Mouse (Mus musculus) neural tube, embryonic 12.5 days (tissue): ENCODE data around the gene Rab6b. TPM values are rescaled to one million over a fixed set of nuclear protein-coding genes. Genes with fewer than 3 reads are reported as not detected.

ENCODE experiments used
- ATAC-seq: fragments of 200-750 bp; cut with Nextera tagmentation; 2 replicates; pipeline ENCODE4 v1.8.0; 2017; ENCODE audit warnings: low read depth, mild to moderate bottlenecking, moderate TSS enrichment, moderate library complexity; ENCODE audit not compliant: low FRiP score
- H3K27ac ChIP-seq: fragments of 300-500 bp; sonication (generic); 2 replicates; pipeline ENCODE4 v1.5.1; 2016
- H3K27me3 ChIP-seq: fragments of 300-500 bp; sonication (generic); replicated peaks from 2 replicates; pipeline ENCODE4 v1.6.1; 2016; ENCODE audit warnings: mild to moderate bottlenecking
- H3K36me3 ChIP-seq: fragments of 300-500 bp; sonication (generic); 2 replicates; pipeline ENCODE4 v1.6.1; 2016; ENCODE audit warnings: mild to moderate bottlenecking
- H3K4me1 ChIP-seq: fragments of 300-500 bp; sonication (generic); 2 replicates; pipeline ENCODE4 v1.6.1; 2016
- H3K4me2 ChIP-seq: fragments of 300-500 bp; sonication (generic); replicated peaks from 2 replicates; pipeline ENCODE4 v1.6.1; 2016; ENCODE audit warnings: mild to moderate bottlenecking
- H3K4me3 ChIP-seq: fragments of 300-500 bp; sonication (generic); 2 replicates; pipeline ENCODE4 v1.5.1; 2016
- H3K9ac ChIP-seq: fragments of 300-500 bp; sonication (generic); 2 replicates; pipeline ENCODE4 v1.6.1; 2016; ENCODE audit warnings: mild to moderate bottlenecking
- H3K9me3 ChIP-seq: fragments of 300-500 bp; sonication (generic); 2 replicates; pipeline ENCODE4 v1.6.1; 2016; ENCODE audit warnings: mild to moderate bottlenecking
- WGBS: fragments of 180-500 bp; shearing (Covaris S2); methylation state at CpG from one replicate; pipeline ENCODE4 v1.1.7; 2016; 5-methylcytosine and 5-hydroxymethylcytosine counted together
- polyA plus RNA-seq: library from polyadenylated mRNA; unstranded; fragments of >200 nt; fragmentation: Nextera tagmentation; extraction: Ambion mirVana; gene quantifications from 2 replicates; pipeline ENCODE4 v1.2.1, GENCODE M21; 2016

Gene Rab6b
- polyA plus RNA-seq, 1 experiment from 2014 or later = 61.1 TPM

DNA sequence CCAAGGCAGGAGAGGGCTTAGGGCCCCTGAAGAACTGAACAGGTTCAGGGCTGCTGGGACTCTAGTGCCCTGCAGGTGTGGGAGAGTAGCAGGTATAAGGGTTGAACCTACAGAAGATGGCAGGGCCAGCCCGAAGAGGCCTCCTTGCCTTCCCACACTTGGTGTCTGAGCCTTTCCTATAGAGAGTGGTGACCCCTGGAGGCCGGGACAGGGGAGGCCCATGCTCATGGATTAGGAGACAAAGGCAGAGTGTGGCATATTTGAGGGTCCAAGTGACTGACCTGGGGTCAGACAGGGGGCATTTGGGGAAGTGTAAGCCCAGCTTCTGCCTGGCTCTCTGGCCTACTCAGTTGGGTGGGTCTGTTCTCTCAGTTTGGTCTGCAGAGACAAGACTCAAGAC lies 8.6 kb downstream of the Rab6b start:
- no peak overlapping the region for H3K27ac ChIP-seq
- ATAC-seq = no peak
- H3K9ac ChIP-seq = no peak overlapping the region
- H3K4me3 ChIP-seq = no peak overlapping the region
- no peaks in the 10 kb centered on the region; the same call in none of the 2 replicates for H3K36me3 ChIP-seq
- 47% methylated on average over 2 of the region's 2 CpGs for WGBS
- no peaks in the 10 kb centered on the region for H3K9me3 ChIP-seq
- H3K27me3 ChIP-seq = no peaks in the 10 kb centered on the region
- no peak overlapping the region for H3K4me2 ChIP-seq
- peaks cover 26% of the 10 kb centered on the region for H3K4me1 ChIP-seq

- no peak overlapping the region for H3K27ac ChIP-seq
- no peak overlapping the region for H3K4me3 ChIP-seq
- H3K9ac ChIP-seq = no peak overlapping the region
- H3K9me3 ChIP-seq = no peaks in the 10 kb centered on the region
- H3K4me2 ChIP-seq = no peak overlapping the region
- 90% methylated on average over 7 of the region's 7 CpGs for WGBS
- H3K27me3 ChIP-seq = no peaks in the 10 kb centered on the region
- no peaks in the 10 kb centered on the region; the same call in none of the 2 replicates for H3K36me3 ChIP-seq
- peaks cover 23% of the 10 kb centered on the region for H3K4me1 ChIP-seq
- no peak for ATAC-seq
These were observed 10.0 kb downstream of the Rab6b start for GRCm38 (mm10) chr9:103121546-103121945.

DNA sequence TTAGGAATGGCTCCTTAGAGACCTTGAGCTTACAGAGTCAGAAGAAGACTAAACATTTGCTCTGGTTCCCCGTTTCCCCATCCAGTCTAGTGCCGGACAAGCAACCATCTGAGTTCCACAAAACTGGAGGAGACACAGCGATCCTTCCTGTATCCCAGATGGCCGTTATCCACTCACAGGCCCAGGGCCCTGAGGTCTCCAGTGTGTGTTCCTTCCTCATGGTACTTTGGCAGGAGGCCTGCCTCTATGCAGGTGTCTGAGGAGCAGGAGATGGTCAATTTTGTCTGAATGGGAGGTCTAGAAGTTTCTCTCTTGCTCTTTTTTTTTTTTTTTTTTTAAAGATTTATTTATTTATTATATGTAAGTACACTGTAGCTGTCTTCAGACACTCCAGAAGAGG lies 13.2 kb downstream of the Rab6b start:
- H3K36me3 ChIP-seq = peaks cover 5% of the 10 kb centered on the region
- ATAC-seq = no peak
- no peak overlapping the region for H3K9ac ChIP-seq
- H3K4me3 ChIP-seq = no peak overlapping the region
- H3K4me1 ChIP-seq = peaks cover 9% of the 10 kb centered on the region; the same call in 1 of the 2 replicates
- no peaks in the 10 kb centered on the region for H3K27me3 ChIP-seq
- H3K4me2 ChIP-seq = no peak overlapping the region
- H3K27ac ChIP-seq = no peak overlapping the region
- no peaks in the 10 kb centered on the region for H3K9me3 ChIP-seq
- 93% methylated on average over 4 of the region's 4 CpGs for WGBS

- H3K9me3 ChIP-seq = no peaks in the 10 kb centered on the region
- H3K4me1 ChIP-seq = peaks cover 42% of the 10 kb centered on the region
- 0 out of 2 replicates have a peak overlapping the region, but pooled peaks have one; percentile 16 for H3K27ac ChIP-seq
- H3K4me3 ChIP-seq = no peak overlapping the region
- H3K9ac ChIP-seq = no peak overlapping the region
- no peaks in the 10 kb centered on the region for H3K27me3 ChIP-seq
- peak; percentile 49; the same call in 1 of the 2 replicates for ATAC-seq
- no peak overlapping the region for H3K4me2 ChIP-seq
- 23% methylated on average over 6 of the region's 6 CpGs for WGBS
- H3K36me3 ChIP-seq = peaks cover 4% of the 10 kb centered on the region
These were observed 22.0 kb downstream of the Rab6b start for GRCm38 (mm10) chr9:103133493-103134124.

GRCm38 (mm10) chr9:103134450-103135030 lies 23.0 kb downstream of the Rab6b start:
- Histone ChIP-seq H3K4me1 (peaks cover 47% of the 10 kb centered on the region), H3K4me3 (no peak overlapping the region), H3K27ac (0 out of 2 replicates have a peak overlapping the region, but pooled peaks have one; percentile 16), H3K9ac (peak overlapping the region; percentile 13; the same call in 1 of the 2 replicates), H3K4me2 (no peak overlapping the region), H3K9me3 (no peaks in the 10 kb centered on the region), H3K27me3 (no peaks in the 10 kb centered on the region), H3K36me3 (no peaks in the 10 kb centered on the region; the same call in 1 of the 2 replicates)
- ATAC-seq = peak; percentile 25; the same call in 1 of the 2 replicates
- 49% methylated on average over 9 of the region's 9 CpGs for WGBS

GRCm38 (mm10) chr9:103139481-103139880 lies 27.9 kb downstream of the Rab6b start:
- peaks cover 46% of the 10 kb centered on the region for H3K4me1 ChIP-seq
- H3K27me3 ChIP-seq = no peaks in the 10 kb centered on the region
- no peaks in the 10 kb centered on the region for H3K9me3 ChIP-seq
- no peak overlapping the region for H3K4me3 ChIP-seq
- H3K27ac ChIP-seq = no peak overlapping the region
- WGBS = 40% methylated on average over 6 of the region's 6 CpGs
- ATAC-seq = no peak
- H3K9ac ChIP-seq = no peak overlapping the region
- peaks cover 24% of the 10 kb centered on the region for H3K36me3 ChIP-seq
- H3K4me2 ChIP-seq = no peak overlapping the region

DNA sequence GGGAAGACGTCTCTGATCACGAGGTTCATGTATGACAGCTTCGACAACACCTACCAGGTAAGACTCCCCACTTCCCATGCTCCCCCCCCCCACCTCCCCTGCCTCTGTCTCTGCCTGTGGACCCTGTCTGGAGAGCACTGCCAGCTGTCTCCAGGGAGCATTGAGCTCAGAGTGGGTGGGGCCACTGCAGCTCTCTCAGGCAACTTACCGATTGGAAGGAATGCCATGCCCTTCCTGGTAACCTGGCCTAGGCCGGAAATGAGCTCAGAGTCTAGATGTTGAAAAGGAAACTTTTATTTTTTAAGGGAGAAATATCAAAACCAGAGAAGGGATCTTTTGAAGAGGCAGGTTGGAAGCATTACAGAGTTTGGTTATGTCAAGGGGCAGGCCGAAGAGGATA lies 28.8 kb downstream of the Rab6b start:
- peaks cover 47% of the 10 kb centered on the region for H3K4me1 ChIP-seq
- H3K27ac ChIP-seq = no peak overlapping the region
- peaks cover 24% of the 10 kb centered on the region for H3K36me3 ChIP-seq
- H3K27me3 ChIP-seq = no peaks in the 10 kb centered on the region
- ATAC-seq = no peak
- 85% methylated on average over 6 of the region's 6 CpGs for WGBS
- no peak overlapping the region for H3K4me2 ChIP-seq
- H3K9ac ChIP-seq = no peak overlapping the region
- H3K9me3 ChIP-seq = no peaks in the 10 kb centered on the region
- H3K4me3 ChIP-seq = no peak overlapping the region

GRCm38 (mm10) chr9:103141266-103141665 lies 29.7 kb downstream of the Rab6b start:
- Histone ChIP-seq H3K27ac (no peak overlapping the region), H3K36me3 (peaks cover 24% of the 10 kb centered on the region), H3K4me1 (peaks cover 50% of the 10 kb centered on the region), H3K9ac (no peak overlapping the region), H3K27me3 (no peaks in the 10 kb centered on the region), H3K9me3 (no peaks in the 10 kb centered on the region), H3K4me2 (no peak overlapping the region), H3K4me3 (no peak overlapping the region)
- no peak for ATAC-seq
- 90% methylated on average over 7 of the region's 7 CpGs for WGBS

GRCm38 (mm10) chr9:103143881-103144280 lies 32.3 kb downstream of the Rab6b start:
- no peaks in the 10 kb centered on the region for H3K27me3 ChIP-seq
- no peak overlapping the region for H3K4me2 ChIP-seq
- H3K9ac ChIP-seq = no peak overlapping the region
- 0 out of 2 replicates have a peak overlapping the region, but pooled peaks have one; percentile 26 for H3K27ac ChIP-seq
- whole genome bisulfite sequencing = 59% methylated on average over 4 of the region's 4 CpGs
- H3K9me3 ChIP-seq = no peaks in the 10 kb centered on the region
- ATAC-seq = no peak
- peaks cover 24% of the 10 kb centered on the region for H3K36me3 ChIP-seq
- peaks cover 57% of the 10 kb centered on the region for H3K4me1 ChIP-seq
- no peak overlapping the region for H3K4me3 ChIP-seq

DNA sequence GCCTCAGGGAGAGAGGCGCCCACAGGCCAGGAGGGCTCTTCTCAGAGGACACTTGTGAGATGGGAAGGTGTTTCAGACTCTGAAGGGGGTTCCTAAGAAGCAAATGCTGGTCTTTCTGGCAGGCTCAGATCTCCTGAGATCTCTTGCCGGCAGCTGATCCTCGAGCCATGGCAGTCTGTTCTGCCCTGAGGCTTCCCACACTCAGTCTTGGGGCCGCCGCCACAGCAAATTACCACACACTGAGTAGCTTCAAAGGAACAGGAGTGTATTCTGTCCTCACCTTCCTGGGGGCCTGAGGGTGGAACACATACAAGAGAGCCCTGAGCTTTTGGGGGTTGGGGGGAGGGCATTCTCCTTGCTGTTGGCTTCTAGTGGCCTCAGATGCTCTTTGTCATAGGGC lies 33.8 kb downstream of the Rab6b start:
- Histone ChIP-seq H3K36me3 (peaks cover 26% of the 10 kb centered on the region), H3K4me1 (peaks cover 50% of the 10 kb centered on the region), H3K9me3 (no peaks in the 10 kb centered on the region), H3K4me2 (0 out of 2 replicates have a peak overlapping the region, but pooled peaks have one; percentile 7), H3K27ac (peak overlapping the region; percentile 46; the same call in 1 of the 2 replicates), H3K27me3 (no peaks in the 10 kb centered on the region), H3K9ac (no peak overlapping the region), H3K4me3 (no peak overlapping the region)
- no peak for ATAC-seq
- 36% methylated on average over 5 of the region's 5 CpGs for WGBS

GRCm38 (mm10) chr9:103146257-103146656 lies 34.7 kb downstream of the Rab6b start:
- H3K9ac ChIP-seq = no peak overlapping the region
- peak; percentile 49 for ATAC-seq
- peaks cover 22% of the 10 kb centered on the region for H3K36me3 ChIP-seq
- H3K9me3 ChIP-seq = no peaks in the 10 kb centered on the region
- 0 out of 2 replicates have a peak overlapping the region, but pooled peaks have one; percentile 46 for H3K27ac ChIP-seq
- 72% methylated on average over 10 of the region's 10 CpGs for WGBS
- no peak overlapping the region for H3K4me3 ChIP-seq
- no peak overlapping the region for H3K4me2 ChIP-seq
- H3K27me3 ChIP-seq = no peaks in the 10 kb centered on the region
- peaks cover 50% of the 10 kb centered on the region for H3K4me1 ChIP-seq

DNA sequence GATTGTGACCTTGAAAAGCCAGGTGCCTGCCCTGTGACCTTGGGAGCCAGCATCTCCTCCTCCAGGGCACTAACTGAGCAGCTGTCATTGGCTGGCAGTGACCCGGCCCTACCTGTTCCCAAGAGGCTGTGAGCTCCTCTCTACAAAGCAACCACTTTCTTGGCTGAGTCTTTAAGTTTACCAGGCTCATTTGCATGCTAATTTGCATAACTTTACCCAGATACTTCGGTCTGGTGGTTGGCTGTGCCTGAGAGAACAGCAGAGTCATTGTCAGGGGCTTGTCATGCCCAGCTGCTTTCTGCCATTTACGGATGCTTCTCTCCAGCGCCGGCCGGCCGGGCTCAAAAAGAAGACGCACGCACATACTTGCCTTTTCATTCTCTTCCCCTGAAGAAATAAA lies 35.1 kb downstream of the Rab6b start:
- H3K4me1 ChIP-seq = peaks cover 50% of the 10 kb centered on the region
- peak overlapping the region; percentile 22 for H3K4me2 ChIP-seq
- no peak overlapping the region for H3K4me3 ChIP-seq
- peaks cover 18% of the 10 kb centered on the region for H3K36me3 ChIP-seq
- no peaks in the 10 kb centered on the region for H3K27me3 ChIP-seq
- no peaks in the 10 kb centered on the region for H3K9me3 ChIP-seq
- H3K9ac ChIP-seq = no peak overlapping the region
- peak; percentile 89 for ATAC-seq
- 25% methylated on average over 9 of the region's 9 CpGs for WGBS
- H3K27ac ChIP-seq = 0 out of 2 replicates have a peak overlapping the region, but pooled peaks have one; percentile 28
